Mouse (Mus musculus) hindbrain, embryonic 15.5 days (tissue): ENCODE data around the gene Pecam1. TPM values are rescaled to one million over a fixed set of nuclear protein-coding genes. Genes with fewer than 3 reads are reported as not detected.

Experiments
- ATAC-seq: fragments of 200-750 bp; cut with Nextera tagmentation; 2 replicates; pipeline ENCODE4 v1.8.0; 2017; ENCODE audit warnings: low read depth, moderate number of reproducible peaks, moderate TSS enrichment; ENCODE audit not compliant: low FRiP score
- H3K27ac ChIP-seq: fragments of 300-500 bp; sonication (generic); replicated peaks from 2 replicates; pipeline ENCODE4 v1.5.1; 2015; ENCODE audit warnings: mild to moderate bottlenecking, inconsistent platforms
- H3K27me3 ChIP-seq: fragments of 300-500 bp; sonication (generic); 2 replicates; pipeline ENCODE4 v1.6.1; 2015; ENCODE audit warnings: control low read depth, inconsistent platforms
- H3K36me3 ChIP-seq: fragments of 300-500 bp; sonication (generic); 2 replicates; pipeline ENCODE4 v1.6.1; 2015; ENCODE audit warnings: control low read depth, inconsistent platforms
- H3K4me1 ChIP-seq: fragments of 300-500 bp; sonication (generic); replicated peaks from 2 replicates; pipeline ENCODE4 v1.6.1; 2015; ENCODE audit warnings: control low read depth, inconsistent platforms
- H3K4me2 ChIP-seq: fragments of 300-500 bp; sonication (generic); 2 replicates; pipeline ENCODE4 v1.6.1; 2015; ENCODE audit warnings: moderate library complexity, mild to moderate bottlenecking, inconsistent platforms
- H3K4me3 ChIP-seq: fragments of 300-500 bp; sonication (generic); 2 replicates; pipeline ENCODE4 v1.5.1; 2015; ENCODE audit warnings: mild to moderate bottlenecking, inconsistent platforms
- H3K9ac ChIP-seq: fragments of 300-500 bp; sonication (generic); 2 replicates; pipeline ENCODE4 v1.6.1; 2015; ENCODE audit warnings: inconsistent platforms
- H3K9me3 ChIP-seq: fragments of 300-500 bp; sonication (generic); 2 replicates; pipeline ENCODE4 v1.6.1; 2016; ENCODE audit warnings: control low read depth, inconsistent platforms
- WGBS: fragments of 180-500 bp; shearing (Covaris S2); methylation state at CpG from one replicate; pipeline ENCODE4 v1.1.7; 2015; 5-methylcytosine and 5-hydroxymethylcytosine counted together
- microRNA-seq: library from miRNA; unstranded; fragments of <30 nt; microRNA quantifications from one replicate; pipeline ENCODE4, GENCODE M21; 2016
- polyA plus RNA-seq: library from polyadenylated mRNA; unstranded; fragments of >200 nt; fragmentation: Nextera tagmentation; extraction: Ambion mirVana; gene quantifications from 2 replicates; pipeline ENCODE4 v1.2.1, GENCODE M21; 2015

Gene Pecam1
- polyA plus RNA-seq, 1 experiment from 2014 or later = 17.6 TPM

- H3K9ac ChIP-seq = no peak overlapping the region
- no peaks in the 10 kb centered on the region for H3K27me3 ChIP-seq
- H3K27ac ChIP-seq = no peak overlapping the region
- WGBS = 70% methylated on average over 6 of the region's 6 CpGs
- no peak for ATAC-seq
- H3K4me3 ChIP-seq = no peak overlapping the region
- peaks cover 21% of the 10 kb centered on the region for H3K4me1 ChIP-seq
- H3K36me3 ChIP-seq = no peaks in the 10 kb centered on the region
- H3K9me3 ChIP-seq = no peaks in the 10 kb centered on the region
- H3K4me2 ChIP-seq = no peak overlapping the region
These were observed 143.1 kb downstream of the Pecam1 start for GRCm38 (mm10) chr11:106607316-106607715.

GRCm38 (mm10) chr11:106606042-106606441 lies 144.4 kb downstream of the Pecam1 start:
- no peak for ATAC-seq
- Histone ChIP-seq H3K36me3 (no peaks in the 10 kb centered on the region), H3K9ac (no peak overlapping the region), H3K27me3 (no peaks in the 10 kb centered on the region), H3K4me2 (no peak overlapping the region), H3K9me3 (no peaks in the 10 kb centered on the region), H3K4me3 (no peak overlapping the region), H3K4me1 (peaks cover 10% of the 10 kb centered on the region), H3K27ac (no peak overlapping the region)
- WGBS = 51% methylated on average over 5 of the region's 5 CpGs

Small RNA genes lying within 50 kb of the gene (microRNA-seq; reads per million reads assigned to microRNA genes)
- gene Gm25994 (not detected), gene Mir3064 (18.5 reads per million, percentile 32 among the genes with 10 or more reads in this experiment)

Other genes starting within 250 kb of the Pecam1 start
- 30.3 and 32.2 TPM in 2 replicates for gene Tex2, start 137.2 kb downstream of the Pecam1 start, polyA plus RNA-seq
- 0.70 and 1.5 TPM in 2 replicates for gene Milr1, start 598 bp upstream of the Pecam1 start, polyA plus RNA-seq
- 8.4 and 8.8 TPM in 2 replicates for gene Polg2, start 28.9 kb upstream of the Pecam1 start, polyA plus RNA-seq
- 340 and 351 TPM in 2 replicates for gene Ddx5, start 38.6 kb upstream of the Pecam1 start, polyA plus RNA-seq
- 14.0 and 16.1 TPM in 2 replicates for gene Cep95, start 38.6 kb upstream of the Pecam1 start, polyA plus RNA-seq
- gene Smurf2, start 170.1 kb upstream of the Pecam1 start, polyA plus RNA-seq = 11.4 and 15.1 TPM in 2 replicates
- gene Kpna2, start 248.9 kb upstream of the Pecam1 start, polyA plus RNA-seq = 166 and 182 TPM in 2 replicates